Mouse (Mus musculus): ENCODE data around the gene Zmynd15.

- no peak for TF ChIP-seq POLR2A (IDR thresholded peaks at IDR 0.05; ENCODE audit: borderline replicate concordance, extremely low read depth, low read depth, low read length)
- TF ChIP-seq CTCF (IDR thresholded peaks at IDR 0.05; ENCODE audit: insufficient read depth, low read length) = no peak
These were observed 42.8 kb downstream of the Zmynd15 start for GRCm38 (mm10) chr11:70502018-70502417.

Data from lung, adult 2 months (tissue).